Mouse (Mus musculus): Measurements from ENCODE around the gene Pdf. TPM values are rescaled to one million over a fixed set of nuclear protein-coding genes. Genes with fewer than 3 reads are reported as not detected.
A peak's percentile ranks its signal among the peaks of the same experiment; 100 is the strongest.
"Not testable (repeated sequence)": the region's sequence is repeated elsewhere in the genome, so short reads cannot be mapped to it uniquely, and the experiment has no call there.

Pdf gene
- total RNA-seq, 2 experiments from 2014 or later: 39.0 TPM

DNA sequence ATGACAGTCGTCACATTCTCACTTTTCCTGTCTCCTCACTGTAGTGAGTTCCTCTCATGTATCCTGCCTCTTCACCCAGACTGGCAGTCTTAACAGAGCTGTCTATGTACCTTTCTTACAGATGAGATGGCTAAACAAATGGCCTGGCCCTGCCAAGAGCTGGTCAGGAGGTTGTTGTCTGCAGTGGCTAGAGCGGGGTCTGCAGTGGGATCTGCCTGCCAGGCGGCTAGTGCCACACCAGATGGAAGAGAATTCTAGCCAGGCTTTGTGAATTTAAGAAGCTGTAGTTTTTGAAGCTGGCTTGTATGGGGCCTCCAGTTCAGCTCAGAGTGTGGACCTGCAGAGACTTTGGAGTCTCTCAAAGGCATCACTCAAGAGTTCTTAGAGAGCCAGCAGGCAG, 12.8 kb downstream of the Pdf start:
- no peak for DNase-seq

DNA sequence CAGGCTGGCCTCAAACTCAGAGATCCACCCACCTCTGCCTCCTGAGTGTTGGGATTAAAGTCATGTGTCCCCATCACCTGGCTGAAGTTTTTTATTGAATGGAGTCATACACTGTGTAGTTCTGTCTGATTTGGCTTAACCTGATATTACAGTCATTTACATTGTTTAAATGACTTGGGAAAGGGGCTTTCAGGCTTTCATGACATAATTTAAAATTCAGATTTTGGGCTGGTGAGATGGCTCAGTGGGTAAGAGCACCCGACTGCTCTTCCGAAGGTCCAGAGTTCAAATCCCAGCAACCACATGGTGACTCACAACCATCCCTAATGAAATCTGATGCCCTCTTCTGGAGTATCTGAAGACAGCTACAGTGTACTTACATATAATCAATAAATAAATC, 14.8 kb downstream of the Pdf start:
- not testable (repeated sequence) for DNase-seq

DNA sequence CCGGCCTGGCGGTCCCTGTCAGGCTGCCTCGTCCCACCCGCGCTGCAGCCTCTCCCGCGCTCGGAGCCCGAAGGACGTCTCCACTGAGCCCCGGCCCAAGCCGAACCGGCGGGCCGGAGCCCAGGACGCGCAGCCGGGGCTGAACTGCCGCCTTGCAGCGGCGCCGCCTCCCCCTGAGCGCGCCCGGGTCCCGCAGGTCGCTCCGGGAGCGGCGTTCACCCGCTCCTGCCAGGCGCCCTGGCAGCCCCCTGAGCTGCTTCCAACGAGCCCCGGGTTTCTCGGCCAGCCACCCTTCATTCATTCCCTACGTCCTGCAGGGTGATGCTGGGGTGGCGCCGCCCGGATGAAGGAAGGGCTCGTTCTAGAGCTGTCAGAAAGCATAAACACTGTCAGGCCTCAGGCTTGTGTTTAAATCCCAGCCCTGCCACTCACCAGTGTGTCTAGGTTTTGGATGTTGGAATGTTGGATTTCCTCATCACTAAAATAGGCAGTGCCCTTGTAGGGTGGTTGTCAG, 16.8 kb downstream of the Pdf start:
- DNase-seq: no peak

DNA sequence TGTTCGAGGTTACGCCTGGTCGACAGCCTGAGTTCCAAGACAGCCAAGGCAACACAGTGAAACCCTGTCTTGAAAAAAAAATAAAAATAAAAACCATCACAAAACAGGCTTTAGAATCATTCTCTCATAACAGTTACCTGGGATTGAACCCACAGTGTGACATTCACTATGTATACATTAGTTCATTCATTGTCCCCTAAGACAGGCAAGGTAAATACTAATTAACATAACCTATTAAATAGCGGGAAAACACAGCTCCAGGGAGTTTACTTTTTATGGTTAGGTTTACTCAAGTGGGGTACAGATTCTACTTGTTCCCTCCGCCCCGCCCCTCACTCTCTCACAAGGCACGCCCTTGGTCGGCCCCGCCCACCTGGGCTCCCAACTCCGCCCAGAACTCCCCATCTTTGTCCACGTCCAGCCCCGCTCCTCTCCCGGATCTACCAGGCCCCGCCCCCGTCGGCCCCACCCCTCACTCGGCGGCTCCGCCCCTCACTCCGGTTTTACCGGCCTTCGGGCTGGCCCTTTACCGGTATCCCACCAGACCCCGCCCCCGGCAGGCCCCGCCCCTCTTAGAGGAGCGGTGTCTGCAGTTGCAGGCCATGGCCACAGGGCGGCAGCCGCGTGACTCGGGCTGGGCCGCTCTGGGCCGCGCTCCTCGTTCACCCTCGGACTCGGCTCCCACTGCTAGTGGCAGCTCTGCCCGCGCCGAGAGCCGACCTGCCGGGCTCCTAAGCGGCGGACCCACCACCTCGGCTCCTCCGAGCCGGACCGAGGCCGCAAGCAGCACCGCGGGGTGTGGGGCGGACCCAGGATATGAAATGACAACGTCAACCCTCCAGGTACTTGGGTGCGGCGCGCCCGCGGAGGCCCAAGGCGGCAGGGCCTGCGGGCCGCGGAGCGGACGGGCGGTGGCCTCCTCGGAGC, 17.5 kb downstream of the Pdf start, which contains the start of gene Vps4a:
TSS of gene Vps4a (plus strand) at position 573 of the 927 bp plus-strand sequence.
- DNase-seq: peak; percentile 98

DNA sequence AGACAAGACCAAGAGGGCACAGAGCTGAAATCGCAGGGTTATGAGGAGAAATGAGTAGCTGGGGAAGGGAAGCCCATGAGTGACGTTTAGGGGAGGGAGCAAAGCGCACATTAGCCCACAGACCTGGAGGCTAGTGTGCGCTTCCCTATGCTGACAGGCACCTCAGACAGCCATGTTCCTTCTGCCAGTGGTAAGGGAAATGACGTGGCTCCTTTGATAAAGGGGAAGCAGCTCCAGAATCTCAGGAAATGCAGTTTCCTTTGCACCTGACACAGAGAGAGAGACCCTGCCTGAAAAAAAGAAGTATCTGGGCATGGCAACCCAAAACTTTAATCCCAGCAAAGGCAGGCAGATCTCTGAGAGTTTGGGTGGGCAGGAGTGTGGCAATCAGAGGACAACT, 18.4 kb downstream of the Pdf start:
- no peak for DNase-seq

DNA sequence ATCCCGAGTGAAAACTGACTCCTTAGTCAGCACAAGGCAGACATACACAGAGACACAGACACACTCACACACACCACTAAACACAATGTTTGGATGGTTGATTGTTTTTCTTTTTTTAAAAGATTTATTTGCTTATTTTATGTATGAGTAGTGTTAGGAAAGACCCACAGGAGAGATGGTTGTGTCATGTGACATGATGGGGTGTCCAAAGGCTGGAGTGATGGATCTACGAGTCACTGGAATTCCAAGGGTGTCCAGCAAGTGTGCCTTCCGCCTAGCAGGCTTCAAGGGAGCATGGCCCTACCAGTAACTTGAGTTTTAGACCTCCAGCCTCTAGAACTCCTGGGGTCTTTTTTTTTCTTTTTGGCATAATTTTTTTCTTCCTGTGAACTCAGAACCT, 19.1 kb downstream of the Pdf start:
- no peak for DNase-seq

DNA sequence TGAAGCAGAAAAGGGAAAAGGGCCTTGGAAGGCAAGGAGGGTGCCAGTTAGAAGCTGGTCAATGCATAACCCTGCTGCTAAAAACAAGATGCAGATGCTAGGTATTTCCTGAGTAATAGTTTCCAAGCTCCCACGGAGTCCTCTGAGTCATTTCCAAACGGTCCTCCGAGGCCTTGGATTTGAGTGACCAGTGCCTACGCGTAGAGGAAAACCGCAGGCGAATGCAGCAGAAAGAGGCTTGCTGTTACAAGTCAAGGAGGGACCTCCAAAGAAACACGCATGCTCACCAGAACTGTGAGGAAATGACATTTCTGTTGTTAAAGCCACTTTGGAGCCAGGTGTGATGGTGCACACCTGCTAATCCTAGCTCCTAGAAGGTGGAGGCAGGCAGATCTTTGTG, 24.9 kb downstream of the Pdf start:
- DNase-seq: no peak

DNA sequence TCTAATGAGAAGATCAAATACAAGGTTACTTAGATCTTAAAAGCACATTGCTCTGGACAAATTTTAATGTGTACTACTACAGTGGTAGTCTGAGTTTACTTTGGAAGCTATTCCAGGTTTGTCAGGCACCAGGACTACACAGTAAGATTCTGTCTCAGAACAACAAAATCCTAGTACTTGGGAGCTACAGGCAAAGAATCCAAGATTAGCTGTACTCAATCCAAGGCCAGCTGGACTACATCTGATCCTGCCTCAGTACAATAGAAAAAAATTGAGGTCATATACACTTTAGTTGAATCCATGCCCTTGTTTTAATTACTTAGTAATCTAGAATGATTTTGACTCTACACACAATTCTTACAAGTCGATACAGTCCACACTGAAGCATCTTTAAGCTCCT, 33.5 kb downstream of the Pdf start:
- no peak for DNase-seq

DNA sequence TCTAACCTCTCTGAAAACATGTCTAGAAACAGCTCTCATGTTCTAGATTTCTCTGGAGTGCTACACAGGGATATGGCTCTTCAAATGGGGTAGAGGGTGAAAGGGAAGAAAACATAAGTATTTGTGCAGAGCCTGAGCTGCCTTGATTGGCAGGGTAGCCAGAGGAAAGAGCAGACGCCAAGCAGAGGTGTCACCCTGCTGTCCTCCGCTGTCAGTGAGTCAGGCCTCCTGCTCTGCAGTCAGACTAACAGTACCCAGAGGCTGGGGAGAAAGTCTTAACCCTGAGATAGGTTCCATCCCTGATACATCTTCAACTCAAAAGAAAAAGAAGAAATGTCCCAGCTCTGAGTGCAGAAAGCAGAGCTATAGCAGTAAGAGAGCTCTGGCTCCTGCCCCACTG, 35.7 kb downstream of the Pdf start:
- no peak for DNase-seq

DNA sequence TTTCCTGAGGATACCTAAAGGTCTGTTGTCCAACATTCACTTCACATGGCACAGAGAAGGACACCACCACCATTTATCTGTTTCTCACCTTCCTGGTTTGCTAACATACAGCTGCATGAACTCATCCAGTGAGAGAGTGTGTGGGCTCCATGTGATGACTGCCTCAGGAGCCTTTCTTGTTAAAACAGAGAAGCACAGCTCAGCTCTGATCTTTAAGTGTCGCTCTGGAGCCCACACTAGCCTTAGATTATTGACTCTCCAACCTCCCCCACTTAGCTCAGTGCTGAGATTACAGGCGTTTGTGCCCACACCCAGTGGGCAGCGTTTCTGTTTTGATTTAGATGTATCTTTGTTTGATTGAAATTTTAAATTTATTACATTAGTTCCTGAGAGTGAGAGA, 40.6 kb downstream of the Pdf start:
- no peak for DNase-seq

DNA sequence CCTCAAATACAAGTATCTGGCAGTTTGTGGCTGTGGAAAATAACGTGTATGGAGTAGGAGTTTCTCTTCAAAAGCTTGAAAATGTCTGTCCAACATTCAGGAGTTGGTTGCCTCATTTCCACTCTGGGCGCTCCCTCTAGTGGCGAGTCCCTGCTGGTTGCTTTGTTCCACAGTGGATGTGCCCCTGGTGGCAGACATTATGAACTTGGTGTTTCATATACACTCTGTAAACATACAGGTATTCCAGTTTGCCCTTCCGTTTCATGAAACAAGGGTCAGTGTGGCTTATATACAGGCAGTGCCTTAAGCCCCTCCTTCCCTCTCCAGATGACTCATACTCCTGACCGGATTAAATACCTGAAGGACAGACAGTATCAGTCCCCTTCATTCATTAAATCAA, 45.9 kb downstream of the Pdf start:
- DNase-seq: peak; percentile 95

DNA sequence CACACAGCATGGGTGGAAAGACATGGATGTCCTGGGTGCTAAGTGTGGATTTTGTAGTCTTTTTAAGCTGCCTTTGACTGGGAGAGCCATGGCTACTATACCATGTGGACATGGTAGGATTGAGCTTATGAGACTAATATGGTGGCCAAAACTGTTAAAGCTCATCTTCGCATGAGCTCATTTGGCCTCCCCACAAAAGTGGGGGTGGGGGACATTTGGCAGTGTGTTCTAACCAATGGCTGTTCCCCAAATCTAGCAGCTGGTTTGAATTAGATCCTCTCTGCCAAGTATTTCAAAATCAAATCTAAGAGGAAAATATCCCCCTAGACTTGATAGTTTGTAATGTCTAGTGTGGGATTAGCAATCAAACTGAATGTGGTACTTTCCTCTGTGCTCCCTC, 49.3 kb downstream of the Pdf start:
- peak; percentile 72 for DNase-seq

DNA sequence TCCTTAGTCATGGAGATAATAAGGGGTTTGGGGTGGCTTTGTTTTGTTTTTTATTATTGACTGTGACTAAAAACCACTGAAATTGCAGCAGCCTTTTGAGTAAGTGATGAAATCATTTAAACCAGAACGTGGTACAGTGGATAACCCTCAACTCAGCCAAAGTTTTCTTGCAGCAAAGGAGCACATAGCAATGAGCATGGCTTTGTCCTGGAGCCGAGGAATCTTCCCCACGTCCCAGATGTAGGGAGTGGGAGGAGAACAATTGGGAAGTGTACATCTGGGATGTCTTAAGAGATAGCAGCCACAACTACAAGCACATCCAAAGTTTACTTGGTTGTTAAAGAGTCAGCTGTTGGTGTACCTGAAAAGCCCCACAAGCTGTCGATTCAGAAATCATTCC, 51.0 kb downstream of the Pdf start:
- no peak for DNase-seq

DNA sequence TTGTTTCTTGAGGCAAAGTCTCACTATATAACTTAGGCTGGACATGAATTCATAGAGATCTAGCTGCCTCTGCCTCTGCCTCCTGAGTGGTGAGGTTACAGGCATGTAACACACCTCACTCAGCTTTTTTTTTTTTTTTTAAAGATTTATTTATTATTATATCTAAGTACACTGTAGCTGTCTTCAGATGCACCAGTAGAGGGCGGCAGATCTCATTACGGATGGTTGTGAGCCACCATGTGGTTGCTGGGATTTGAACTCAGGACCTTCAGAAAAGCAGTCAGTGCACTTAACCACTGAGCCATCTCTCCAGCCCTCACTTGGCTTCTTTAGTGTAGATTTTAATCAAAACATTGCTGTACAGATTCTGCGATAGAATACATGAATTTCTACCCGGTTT, 52.1 kb downstream of the Pdf start:
- not testable (repeated sequence) for DNase-seq

Small RNA genes within 50 kb of the gene (microRNA-seq; reads per million reads assigned to microRNA genes)
- 0.69 to 2.5 reads per million in 2 experiments for gene Mir7075

Other genes starting within 250 kb of the Pdf start
- 1 to 10 TPM; 1.3 to 2.4 TPM for gene Has3, start 178.4 kb downstream of the Pdf start, total RNA-seq (2021)
- 10 to 100 TPM; 25.1 to 30.1 TPM for gene Utp4, start 155.0 kb downstream of the Pdf start, total RNA-seq (2021)
- gene Sntb2, start 112.9 kb downstream of the Pdf start, total RNA-seq (2021): 10 to 100 TPM; 26.5 to 27.5 TPM
- gene Vps4a, start 17.4 kb downstream of the Pdf start, total RNA-seq (2021): 10 to 100 TPM; 54.2 to 59.1 TPM
- gene Cog8, start 8.1 kb upstream of the Pdf start, total RNA-seq (2021): 10 to 100 TPM; 16.9 to 18.3 TPM
- 10 to 100 TPM; 37.4 to 41.1 TPM for gene Nip7, start 8.3 kb upstream of the Pdf start, total RNA-seq (2021)
- not detected for gene Tmed6, start 17.0 kb upstream of the Pdf start, total RNA-seq (2021)
- gene Terf2, start 47.9 kb upstream of the Pdf start, total RNA-seq (2021): 10 to 100 TPM; 20.2 to 25.1 TPM
- 10 to 100 TPM; 55.6 to 59.6 TPM for gene Cyb5b, start 102.0 kb upstream of the Pdf start, total RNA-seq (2021)
- 10 to 100 TPM; 46.5 to 49.4 TPM for gene Nfat5, start 244.9 kb upstream of the Pdf start, total RNA-seq (2021)